Mouse (Mus musculus): Measurements from ENCODE around the gene Spag4. TPM values are rescaled to one million over a fixed set of nuclear protein-coding genes. Genes with fewer than 3 reads are reported as not detected.

Spag4 gene
- under 1 TPM; 0.27 to 0.60 TPM for polyA plus RNA-seq (2017; shearing (Covaris generic))

DNA sequence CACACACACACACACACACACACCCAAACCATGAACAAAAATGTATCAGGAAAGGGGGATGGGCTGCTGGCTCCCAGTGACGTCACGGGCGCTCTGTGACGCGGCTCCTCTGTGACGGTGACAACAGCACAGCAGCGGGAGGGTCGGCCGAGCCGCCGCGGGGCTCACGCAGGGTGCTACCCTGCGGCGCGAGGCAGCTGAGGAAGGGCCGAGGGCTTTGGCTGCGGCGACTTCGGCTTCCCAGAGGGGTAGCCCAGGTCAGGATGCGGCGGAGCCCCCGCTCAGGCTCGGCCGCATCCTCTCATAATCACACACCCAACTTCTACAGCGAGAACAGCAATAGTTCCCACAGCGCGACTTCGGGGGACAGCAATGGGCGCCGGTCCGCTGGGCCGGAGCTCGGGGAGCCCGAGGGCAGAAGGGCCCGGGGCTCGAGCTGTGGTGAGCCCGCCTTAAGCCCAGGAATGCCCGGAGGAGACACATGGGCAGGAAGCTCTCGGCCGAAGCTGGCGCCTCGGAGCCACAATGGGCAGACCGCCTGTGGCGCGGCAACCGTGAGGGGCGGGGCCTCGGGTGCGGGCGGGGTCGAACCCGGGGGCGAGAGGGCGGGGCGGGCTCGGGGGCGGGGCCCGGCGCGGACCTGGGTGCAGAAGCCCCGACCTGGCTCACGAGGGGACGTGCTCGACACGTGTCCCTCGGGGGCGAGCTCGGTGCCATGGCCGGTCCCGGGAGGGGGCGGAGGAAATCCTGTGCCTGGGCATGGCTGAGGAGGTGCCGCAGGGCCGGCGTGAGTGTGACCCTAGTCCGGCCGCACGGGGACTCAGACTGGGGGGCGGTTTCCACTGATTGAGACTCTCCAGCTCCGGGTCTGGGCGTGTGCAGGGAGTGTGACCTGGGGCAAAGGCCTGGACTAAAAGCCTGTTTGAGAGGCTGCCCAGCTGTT is at the start of gene Spag4:
Spag4 (plus strand) TSS at position 77 of the 943 bp plus-strand sequence.

DNA sequence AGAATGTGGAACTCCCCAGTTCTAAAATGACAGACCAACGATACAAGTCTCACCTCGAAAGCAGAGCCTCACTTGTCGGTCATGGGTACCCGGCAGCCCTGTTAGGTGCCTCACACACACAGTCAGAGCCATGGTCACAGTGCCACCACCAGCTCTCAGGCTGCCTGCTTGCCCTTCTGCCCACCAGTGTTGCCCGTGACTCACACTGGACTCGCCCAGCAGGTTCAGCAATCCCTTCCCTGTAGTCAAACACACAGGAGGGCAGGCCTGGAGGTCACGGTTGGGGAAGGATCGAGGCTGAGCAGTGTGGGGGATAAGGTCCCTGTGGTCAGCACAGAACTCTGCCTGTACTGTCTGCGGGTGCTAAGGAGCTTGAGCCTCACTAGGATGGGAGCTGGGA is 12.2 kb upstream of the Spag4 start, which contains the start of gene Fer1l4:
Fer1l4 (minus strand) TSS at position 132 of the 400 bp plus-strand sequence.

DNA sequence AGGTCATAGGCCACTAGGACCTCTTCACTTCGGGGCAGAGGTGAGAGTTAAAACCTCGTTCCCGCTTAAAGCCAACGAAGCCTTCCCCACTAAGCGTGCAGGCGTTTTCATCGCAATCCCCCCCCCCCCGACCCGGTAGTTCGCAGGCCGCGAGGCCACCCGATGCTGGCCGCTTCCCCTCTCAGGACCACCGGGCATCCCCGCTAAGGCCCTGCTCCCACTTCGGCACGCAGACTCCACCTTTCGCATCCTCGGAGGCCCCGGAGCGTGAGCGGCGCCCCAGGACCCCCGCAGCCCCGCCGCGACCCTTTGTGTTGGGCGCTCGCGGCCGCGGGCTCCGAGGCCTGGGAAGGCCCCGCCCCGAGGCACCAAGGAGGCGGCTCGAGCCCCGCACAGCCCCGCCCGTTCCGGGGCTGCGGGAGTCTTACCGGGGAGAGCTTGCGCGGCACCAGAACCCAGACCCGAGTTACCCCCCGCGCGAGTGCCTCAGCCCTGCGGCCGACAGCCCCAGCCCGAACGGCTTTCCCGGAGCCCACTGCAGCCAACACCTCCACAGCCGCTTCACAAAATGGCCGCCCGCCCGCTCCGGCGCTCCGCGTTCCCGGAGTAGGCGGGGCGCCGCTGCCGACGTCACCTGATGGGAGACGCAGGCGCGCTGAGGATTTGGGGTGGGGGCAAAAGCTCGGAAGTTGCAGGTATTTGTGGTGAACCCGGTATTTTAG is 46.5 kb downstream of the Spag4 start, which contains the start of the genes Cpne1 and Rbm12:
Cpne1 (minus strand) TSS at position 608 of the 722 bp plus-strand sequence.
Rbm12 (minus strand) TSS at position 621 of the 722 bp plus-strand sequence.

Other genes with a start within 250 kb of the Spag4 start
- 10 to 100 TPM; 44.9 to 51.3 TPM for gene BC029722, start 245.7 kb upstream of the Spag4 start, polyA plus RNA-seq (2017; shearing (Covaris generic))
- 100 to 1,000 TPM; 204 to 246 TPM for gene Eif6, start 238.2 kb upstream of the Spag4 start, polyA plus RNA-seq (2017; shearing (Covaris generic))
- gene Fam83c, start 230.3 kb upstream of the Spag4 start, polyA plus RNA-seq (2017; shearing (Covaris generic)): not detected
- 10 to 100 TPM; 26.6 to 30.4 TPM for gene Uqcc1, start 134.9 kb upstream of the Spag4 start, polyA plus RNA-seq (2017; shearing (Covaris generic))
- gene Gm15557, start 124.4 kb upstream of the Spag4 start, polyA plus RNA-seq (2017; shearing (Covaris generic)): not detected
- gene Gdf5, start 119.8 kb upstream of the Spag4 start, polyA plus RNA-seq (2017; shearing (Covaris generic)): not detected
- 10 to 100 TPM; 23.8 to 46.7 TPM for gene Cep250, start 108.7 kb upstream of the Spag4 start, polyA plus RNA-seq (2017; shearing (Covaris generic))
- 1 to 10 TPM; 1.4 to 2.1 TPM for gene 6430550D23Rik, start 57.2 kb upstream of the Spag4 start, polyA plus RNA-seq (2017; shearing (Covaris generic))
- gene Ergic3, start 57.1 kb upstream of the Spag4 start, polyA plus RNA-seq (2017; shearing (Covaris generic)): 100 to 1,000 TPM; 132 to 136 TPM
- under 1 TPM in 1 of 2 experiments, not detected in 1; 0.11 TPM for gene Fer1l4, start 12.2 kb upstream of the Spag4 start, polyA plus RNA-seq (2017; shearing (Covaris generic))
- gene Cpne1, start 46.8 kb downstream of the Spag4 start, polyA plus RNA-seq (2017; shearing (Covaris generic)): 100 to 1,000 TPM in 1 of 2 experiments, 10 to 100 TPM in 1; 99.2 to 101 TPM
- gene Rbm12, start 46.8 kb downstream of the Spag4 start, polyA plus RNA-seq (2017; shearing (Covaris generic)): 10 to 100 TPM; 22.7 to 30.1 TPM
- 10 to 100 TPM; 14.5 to 20.1 TPM for gene Gm28036, start 61.9 kb downstream of the Spag4 start, polyA plus RNA-seq (2017; shearing (Covaris generic))
- 100 to 1,000 TPM; 177 to 202 TPM for gene Romo1, start 78.9 kb downstream of the Spag4 start, polyA plus RNA-seq (2017; shearing (Covaris generic))
- 10 to 100 TPM; 55.4 to 63.2 TPM for gene Nfs1, start 79.0 kb downstream of the Spag4 start, polyA plus RNA-seq (2017; shearing (Covaris generic))
- 100 to 1,000 TPM; 791 to 895 TPM for gene Rbm39, start 115.1 kb downstream of the Spag4 start, polyA plus RNA-seq (2017; shearing (Covaris generic))
- 10 to 100 TPM; 53.5 to 76.8 TPM for gene Phf20, start 131.3 kb downstream of the Spag4 start, polyA plus RNA-seq (2017; shearing (Covaris generic))
- 1 to 10 TPM; 3.8 to 4.1 TPM for gene Cnbd2, start 247.1 kb downstream of the Spag4 start, polyA plus RNA-seq (2017; shearing (Covaris generic))
- 100 to 1,000 TPM; 151 to 181 TPM for gene Scand1, start 247.5 kb downstream of the Spag4 start, polyA plus RNA-seq (2017; shearing (Covaris generic))